Mouse (Mus musculus): ENCODE results near the gene Pdxdc1.
"Not testable (repeated sequence)": the region's sequence is repeated elsewhere in the genome, so short reads cannot be mapped to it uniquely, and the experiment has no call there.

Gene Pdxdc1

GRCm38 (mm10) chr16:13883094-13883774, 19.7 kb downstream of the Pdxdc1 start:
- no peak for DNase-seq (ENCODE audit: low spot score in 2 of 2)

GRCm38 (mm10) chr16:13875483-13875882, 27.4 kb downstream of the Pdxdc1 start:
- DNase-seq (ENCODE audit: low spot score in 2 of 2), result no peak

- no peak for DNase-seq (ENCODE audit: low spot score in 2 of 2)
Measured at GRCm38 (mm10) chr16:13867910-13868514, 34.9 kb downstream of the Pdxdc1 start.

GRCm38 (mm10) chr16:13867406-13867805, 35.5 kb downstream of the Pdxdc1 start:
- DNase-seq (ENCODE audit: low spot score in 2 of 2), result not testable (repeated sequence)

- DNase-seq (ENCODE audit: low spot score in 2 of 2), result no peak
Measured at GRCm38 (mm10) chr16:13866616-13867015, 36.3 kb downstream of the Pdxdc1 start.

- DNase-seq (ENCODE audit: low spot score in 2 of 2), result no peak
Measured at GRCm38 (mm10) chr16:13866076-13866475, 36.9 kb downstream of the Pdxdc1 start.

- no peak for DNase-seq (ENCODE audit: low spot score in 2 of 2)
Measured at GRCm38 (mm10) chr16:13853886-13854285, 49.0 kb downstream of the Pdxdc1 start.

GRCm38 (mm10) chr16:13851446-13851845, 51.5 kb downstream of the Pdxdc1 start:
- DNase-seq (ENCODE audit: low spot score in 2 of 2), result no peak

- DNase-seq (ENCODE audit: low spot score in 2 of 2), result no peak
Measured at GRCm38 (mm10) chr16:13848310-13848709, 54.6 kb downstream of the Pdxdc1 start.

- DNase-seq (ENCODE audit: low spot score in 2 of 2), result no peak
Measured at GRCm38 (mm10) chr16:13846675-13847074, 56.3 kb downstream of the Pdxdc1 start.

GRCm38 (mm10) chr16:13845031-13845430, 57.9 kb downstream of the Pdxdc1 start:
- no peak for DNase-seq (ENCODE audit: low spot score in 2 of 2)

GRCm38 (mm10) chr16:13840956-13841355, 62.0 kb downstream of the Pdxdc1 start:
- no peak for DNase-seq (ENCODE audit: low spot score in 2 of 2)

GRCm38 (mm10) chr16:13840056-13840455, 62.9 kb downstream of the Pdxdc1 start:
- DNase-seq (ENCODE audit: low spot score in 2 of 2), result no peak

GRCm38 (mm10) chr16:13834382-13834781, 68.5 kb downstream of the Pdxdc1 start:
- no peak for DNase-seq (ENCODE audit: low spot score in 2 of 2)

- no peak for DNase-seq (ENCODE audit: low spot score in 2 of 2)
Measured at GRCm38 (mm10) chr16:13831606-13832005, 71.3 kb downstream of the Pdxdc1 start.

- no peak for DNase-seq (ENCODE audit: low spot score in 2 of 2)
Measured at GRCm38 (mm10) chr16:13830444-13830843, 72.5 kb downstream of the Pdxdc1 start.

GRCm38 (mm10) chr16:13826511-13826910, 76.4 kb downstream of the Pdxdc1 start:
- no peak for DNase-seq (ENCODE audit: low spot score in 2 of 2)

- DNase-seq (ENCODE audit: low spot score in 2 of 2), result no peak
Measured at GRCm38 (mm10) chr16:13825781-13826490, 77.0 kb downstream of the Pdxdc1 start.

- no peak for DNase-seq (ENCODE audit: low spot score in 2 of 2)
Measured at GRCm38 (mm10) chr16:13820771-13821170, 82.2 kb downstream of the Pdxdc1 start.

- no peak for DNase-seq (ENCODE audit: low spot score in 2 of 2)
Measured at GRCm38 (mm10) chr16:13819806-13820500, 83.0 kb downstream of the Pdxdc1 start.

GRCm38 (mm10) chr16:13819394-13819743, 83.6 kb downstream of the Pdxdc1 start:
- DNase-seq (ENCODE audit: low spot score in 2 of 2), result no peak

Data from urinary bladder, postnatal 36 days (tissue).